ENCODE assay signal across 19 mouse cellular contexts in genomic region chr4:64260473-64260872, GRCm38 (mm10).
"Had no signal": no experiment of that assay in that cellular context is flagged by ENCODE, and none has a peak within 500 bp of the region (broad histone marks: within the 10 kb centered on the region; RNA-seq: fewer than 3 reads in every experiment).

No protein-coding gene starts in this region.

- H3K9ac ChIP-seq: kidney, embryonic 15.5 days; liver, embryonic 13.5 days; midbrain, embryonic 15.5 days; neural tube, embryonic 12.5 days; neural tube, embryonic 15.5 days had no signal

- H3K9me3 ChIP-seq: kidney, embryonic 15.5 days; liver, embryonic 13.5 days; midbrain, embryonic 15.5 days; neural tube, embryonic 12.5 days; neural tube, embryonic 15.5 days had no signal

- DNase-seq: kidney, postnatal 10 days; kidney, postnatal 36 days; layer of hippocampus, postnatal 36 days; liver, embryonic 13.5 days; lung, adult 2 months; lung, postnatal 14 days; lung, postnatal 4 days; right cerebral cortex, adult 18-20 months; right cerebral cortex, postnatal 14 days; right cerebral cortex, postnatal 4 days; thymus, adult 2 months; thymus, postnatal 14 days; thymus, postnatal 4 days had no signal

- H3K4me1 ChIP-seq: kidney, embryonic 15.5 days; liver, embryonic 13.5 days; midbrain, embryonic 15.5 days; neural tube, embryonic 12.5 days; neural tube, embryonic 15.5 days had no signal

- H3K36me3 ChIP-seq: kidney, embryonic 15.5 days; liver, embryonic 13.5 days; midbrain, embryonic 15.5 days; neural tube, embryonic 12.5 days; neural tube, embryonic 15.5 days had no signal

- H3K4me2 ChIP-seq: kidney, embryonic 15.5 days; liver, embryonic 13.5 days; midbrain, embryonic 15.5 days; neural tube, embryonic 12.5 days; neural tube, embryonic 15.5 days had no signal

- H3K27me3 ChIP-seq: kidney, embryonic 15.5 days; liver, embryonic 13.5 days; midbrain, embryonic 15.5 days; neural tube, embryonic 12.5 days; neural tube, embryonic 15.5 days had no signal

- ATAC-seq: midbrain, embryonic 15.5 days had no signal

- H3K27ac ChIP-seq: kidney, embryonic 15.5 days; left cerebral cortex, adult 2 months; liver, embryonic 13.5 days; midbrain, embryonic 15.5 days; neural tube, embryonic 12.5 days; neural tube, embryonic 15.5 days; stomach, postnatal 0 days had no signal

- H3K4me3 ChIP-seq: kidney, embryonic 15.5 days; left cerebral cortex, adult 2 months; liver, embryonic 13.5 days; midbrain, embryonic 15.5 days; neural tube, embryonic 12.5 days; neural tube, embryonic 15.5 days had no signal
